Mouse (Mus musculus): ENCODE data around the gene Slc1a7.

The Slc1a7 gene

DNA sequence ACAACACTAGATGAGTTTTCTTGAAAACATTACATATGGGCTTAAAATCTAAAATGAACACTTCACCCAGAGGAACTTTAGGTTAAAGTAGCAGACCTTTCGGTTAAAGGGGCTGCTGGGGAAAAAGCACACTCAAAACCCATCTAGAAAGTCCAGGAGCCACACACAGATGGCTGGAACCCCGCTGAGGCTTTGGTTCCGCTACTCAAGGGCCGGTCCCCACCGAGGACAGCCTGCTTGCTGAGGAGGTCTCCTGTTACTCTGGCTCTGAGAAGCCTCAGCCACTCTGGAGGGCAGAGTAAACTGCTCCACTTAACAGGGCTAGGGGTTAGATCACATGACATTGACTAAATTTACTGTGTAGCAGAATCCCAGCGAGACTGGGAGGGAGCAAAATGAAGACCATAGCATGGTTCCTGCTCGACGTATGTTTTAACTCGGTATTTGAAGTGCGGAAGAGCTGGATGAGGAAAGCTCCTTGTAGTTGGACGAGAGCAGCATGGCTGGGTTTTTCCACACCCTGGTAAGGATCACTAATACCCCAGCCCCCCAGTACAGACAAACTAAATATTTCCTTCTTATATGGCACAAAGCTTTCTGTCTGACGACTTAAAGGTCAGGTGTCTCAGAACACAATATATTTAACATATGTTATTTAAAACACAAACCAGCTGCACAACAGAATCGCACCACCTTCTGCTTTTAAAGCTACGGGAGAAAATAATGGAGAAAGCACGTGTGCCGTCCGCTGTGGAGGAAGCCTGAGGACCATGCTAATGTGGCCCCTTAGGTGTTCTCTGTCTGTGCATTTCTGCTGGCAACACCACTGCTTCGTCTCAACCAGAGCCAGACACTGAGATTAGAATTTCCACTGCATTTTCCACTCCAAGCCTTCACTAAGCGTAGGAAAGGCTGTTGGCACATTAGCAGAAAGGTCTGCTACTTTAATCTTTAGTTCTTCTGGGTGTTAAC lies 77.3 kb downstream of the Slc1a7 start:
- no peak for TF ChIP-seq GATA4 (IDR thresholded peaks at IDR 0.05; ENCODE audit: insufficient replicate concordance, low read length)

DNA sequence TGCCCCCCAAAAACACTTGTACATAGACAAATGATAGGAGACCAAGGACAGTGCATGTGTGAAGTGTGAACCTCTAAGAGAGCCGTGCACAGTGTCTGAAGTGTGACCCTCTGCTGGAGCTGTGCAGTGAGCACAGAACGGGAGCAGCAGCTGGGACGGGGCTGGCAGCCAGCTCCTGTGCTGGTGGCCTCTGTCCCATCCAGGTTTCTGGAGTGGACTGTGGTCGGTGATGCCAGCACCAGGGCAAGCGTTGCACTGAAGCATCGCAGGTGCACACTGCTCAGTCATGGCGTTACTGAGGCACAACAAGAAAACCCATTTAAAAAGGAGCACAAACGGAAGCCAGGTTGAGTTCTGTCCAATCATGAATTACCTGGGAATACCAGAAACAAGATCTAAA lies 78.0 kb downstream of the Slc1a7 start:
- no peak for TF ChIP-seq GATA4 (IDR thresholded peaks at IDR 0.05; ENCODE audit: insufficient replicate concordance, low read length)

DNA sequence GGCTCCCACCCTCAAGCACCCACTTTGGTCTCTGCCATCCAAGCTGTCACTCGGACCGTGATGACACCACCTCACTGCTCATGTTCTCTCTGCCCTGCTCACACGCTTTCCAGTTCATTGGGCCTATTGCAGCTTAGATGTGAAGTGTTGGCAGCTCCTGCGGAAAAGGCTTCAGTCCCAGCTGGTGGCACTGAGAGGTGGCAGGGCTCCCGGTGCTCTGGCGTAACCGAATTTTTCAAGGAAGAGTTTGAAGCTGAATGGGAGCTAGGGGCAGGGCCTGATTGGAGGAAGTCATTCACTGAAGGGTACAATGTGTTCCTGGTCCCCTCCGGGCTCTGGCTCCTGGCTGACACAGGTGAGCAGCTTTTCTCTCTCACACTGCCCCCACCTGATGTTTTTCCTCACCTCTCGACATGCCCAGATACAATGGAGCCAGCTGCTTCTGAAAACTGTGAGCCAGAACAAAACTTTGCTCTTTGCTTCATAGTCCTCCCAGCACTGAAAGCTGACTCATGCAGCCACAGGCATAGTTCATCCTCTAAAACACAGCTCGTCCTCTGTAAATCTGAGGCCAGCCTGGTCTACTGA lies 83.6 kb downstream of the Slc1a7 start:
- TF ChIP-seq GATA4 (IDR thresholded peaks at IDR 0.05; ENCODE audit: insufficient replicate concordance, low read length), result no peak

DNA sequence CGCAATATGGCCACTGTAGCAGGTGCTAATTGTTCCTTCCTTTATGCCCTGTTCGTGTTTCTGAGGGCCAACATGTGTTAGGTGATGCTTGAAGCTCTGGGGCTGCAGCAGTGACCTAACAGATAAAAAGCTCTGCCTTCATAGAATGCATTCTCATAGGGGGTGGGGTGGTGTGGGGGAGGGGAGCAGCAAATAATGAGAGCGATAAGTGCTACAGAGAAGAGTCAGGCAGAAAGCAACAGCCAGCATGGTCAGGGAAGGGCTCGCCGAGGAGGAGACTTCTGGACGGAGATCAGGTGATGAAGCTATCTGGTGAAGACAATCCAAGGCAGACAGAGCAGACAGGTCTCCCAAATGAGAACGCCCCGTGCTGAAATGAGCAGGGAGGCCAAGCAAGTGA lies 84.5 kb downstream of the Slc1a7 start:
- no peak for TF ChIP-seq GATA4 (IDR thresholded peaks at IDR 0.05; ENCODE audit: insufficient replicate concordance, low read length)

DNA sequence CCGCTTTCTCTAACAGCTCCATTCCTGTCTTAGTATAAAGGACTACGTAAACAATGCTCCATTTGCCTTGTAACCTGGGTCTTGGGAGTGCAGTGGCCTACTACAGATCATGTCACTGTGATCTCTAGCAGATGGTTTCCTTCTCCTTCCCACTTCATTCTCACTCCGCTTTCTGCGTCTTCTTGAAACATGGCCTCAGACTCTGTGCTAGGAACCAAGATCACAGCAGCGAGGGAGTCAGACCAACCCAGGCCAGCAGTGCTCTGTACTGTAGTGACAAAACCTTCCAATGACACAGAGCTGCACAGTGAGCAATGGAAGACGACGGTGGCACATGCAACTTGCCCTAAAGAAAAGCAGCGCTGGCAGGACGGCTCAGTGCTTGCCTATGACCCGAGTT lies 87.7 kb downstream of the Slc1a7 start:
- TF ChIP-seq GATA4 (IDR thresholded peaks at IDR 0.05; ENCODE audit: insufficient replicate concordance, low read length), result no peak

DNA sequence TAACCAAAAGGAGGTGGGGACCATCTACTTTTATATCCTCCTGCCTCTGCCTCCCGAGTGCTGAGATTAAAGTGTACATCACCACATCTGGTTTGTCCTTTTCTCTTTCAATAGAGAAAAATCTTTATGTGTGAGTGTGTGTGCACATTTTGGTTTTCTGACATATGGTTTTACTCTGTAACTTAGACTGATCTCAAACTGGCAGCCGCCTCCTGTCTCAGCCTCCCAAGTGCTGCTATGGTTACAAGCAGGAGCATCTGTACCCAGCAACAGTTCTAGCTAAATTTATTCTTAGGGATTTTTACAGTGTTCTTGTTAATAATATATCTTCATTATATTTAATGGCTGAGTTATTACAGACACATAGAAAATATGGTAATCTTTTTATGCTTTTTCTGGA lies 89.1 kb downstream of the Slc1a7 start:
- TF ChIP-seq GATA4 (IDR thresholded peaks at IDR 0.05; ENCODE audit: insufficient replicate concordance, low read length), result no peak

DNA sequence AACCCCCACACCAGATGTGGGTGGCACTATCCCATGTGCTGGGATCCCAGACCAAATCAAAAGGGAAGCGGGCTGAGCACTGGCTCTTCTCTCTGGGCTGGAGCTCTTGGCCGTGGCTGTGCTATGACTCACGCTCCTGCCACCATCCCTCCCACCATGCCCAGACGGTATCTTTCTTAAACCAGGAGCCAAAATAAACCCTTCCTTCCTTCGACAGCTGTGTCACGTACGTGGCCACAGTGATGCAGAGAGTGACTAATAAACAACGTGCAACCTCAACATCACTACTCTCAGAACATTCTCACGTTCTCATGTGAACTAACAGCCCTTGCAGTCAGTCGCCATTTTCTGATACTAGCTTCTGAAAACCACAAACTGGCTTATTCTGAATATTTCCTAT lies 90.0 kb downstream of the Slc1a7 start:
- TF ChIP-seq GATA4 (IDR thresholded peaks at IDR 0.05; ENCODE audit: insufficient replicate concordance, low read length), result no peak

DNA sequence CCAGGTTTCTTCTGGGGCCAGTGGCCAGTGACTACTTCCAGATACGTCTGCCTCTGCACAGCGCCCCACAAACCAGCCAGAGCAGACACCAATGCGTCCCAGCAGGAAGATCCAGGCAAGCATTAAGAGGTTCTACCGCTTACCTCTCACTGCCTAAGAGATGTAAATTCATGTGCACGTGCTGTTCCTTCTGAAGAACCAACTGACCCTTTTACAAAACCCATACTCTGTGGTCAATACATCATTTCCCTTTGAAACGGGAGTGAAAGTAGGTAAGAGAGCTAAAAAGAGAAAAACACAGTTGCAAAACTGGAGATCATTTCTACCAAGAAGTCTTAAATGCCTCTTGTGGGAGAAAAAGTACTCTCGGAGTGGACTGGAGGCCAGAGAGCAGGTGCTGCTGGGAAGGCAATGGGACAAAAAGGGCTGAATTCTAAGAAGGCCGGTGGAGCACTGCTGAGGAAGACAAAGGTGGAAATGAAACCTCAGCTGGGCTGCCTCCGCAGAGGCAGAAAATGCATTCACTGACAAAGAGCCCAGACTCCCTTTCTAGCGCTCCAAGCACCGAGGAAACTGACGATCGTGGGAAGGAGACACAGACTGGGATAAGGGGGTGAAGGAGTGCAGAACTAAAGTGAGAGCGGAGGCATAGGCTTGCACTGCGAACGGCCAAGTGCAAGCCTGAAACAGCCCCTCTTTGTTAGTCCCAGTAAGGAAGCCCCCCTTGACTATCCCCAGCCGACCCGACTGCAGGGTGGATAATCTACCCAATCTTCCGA lies 91.7 kb downstream of the Slc1a7 start:
- no peak for TF ChIP-seq GATA4 (IDR thresholded peaks at IDR 0.05; ENCODE audit: insufficient replicate concordance, low read length)

DNA sequence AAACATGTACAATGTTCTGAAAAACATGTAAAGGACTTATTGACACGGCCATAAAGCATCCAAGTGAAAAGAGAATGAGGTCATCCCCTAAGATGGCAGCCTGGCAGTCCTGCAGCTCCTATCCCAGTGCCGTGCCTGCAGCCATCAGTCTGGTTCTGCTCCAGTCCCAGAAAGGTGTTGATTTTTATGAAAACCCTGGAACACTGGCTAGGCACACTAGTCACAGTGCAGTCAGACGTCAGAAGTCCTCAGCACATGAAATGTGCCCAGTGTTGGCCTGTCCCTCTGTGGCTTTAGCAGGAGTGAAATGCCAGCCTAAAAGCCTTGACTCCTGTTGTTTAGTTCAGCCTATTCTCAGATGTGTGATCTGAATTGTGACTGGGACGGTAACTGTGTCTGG lies 92.6 kb downstream of the Slc1a7 start:
- TF ChIP-seq GATA4 (IDR thresholded peaks at IDR 0.05; ENCODE audit: insufficient replicate concordance, low read length), result no peak

DNA sequence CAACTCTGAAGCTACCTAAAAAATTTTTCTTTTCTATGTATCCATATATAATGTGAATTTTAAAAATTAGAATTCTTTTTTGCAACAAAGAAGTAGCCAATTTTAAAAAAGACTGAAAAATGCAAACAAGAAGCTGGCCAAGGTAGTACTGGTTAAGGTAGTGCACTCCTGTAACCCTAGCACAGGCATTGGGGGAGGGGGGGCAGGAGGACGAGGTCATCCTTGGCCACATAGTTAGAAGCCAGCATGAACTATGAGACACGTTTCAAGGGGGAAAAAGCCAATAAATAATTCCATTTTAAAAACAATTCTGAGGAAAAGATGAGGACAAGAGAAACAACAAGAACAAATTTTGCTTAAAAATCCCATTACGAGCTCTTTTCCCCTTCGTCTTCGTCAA lies 94.4 kb downstream of the Slc1a7 start:
- no peak for TF ChIP-seq GATA4 (IDR thresholded peaks at IDR 0.05; ENCODE audit: insufficient replicate concordance, low read length)

Data from liver, adult (tissue).